Mouse (Mus musculus): ENCODE results near the gene Hck. TPM values are rescaled to one million over a fixed set of nuclear protein-coding genes. Genes with fewer than 3 reads are reported as not detected.

Gene Hck
- total RNA-seq, 1 experiment = 29.3 TPM

GRCm38 (mm10) chr2:153134237-153134636, 26.0 kb downstream of the Hck start:
- Histone ChIP-seq H3K27ac (ENCODE audit: insufficient read depth, low read depth, low read length, poor library complexity, severe bottlenecking) (no peak overlapping the region), H3K4me1 (ENCODE audit: control insufficient read depth in 2 of 2, insufficient read depth in 2 of 2, low read length in 2 of 2, poor library complexity in 1 of 2) (no peaks in the 10 kb centered on the region), H3K4me3 (ENCODE audit: insufficient read depth in 1 of 2, low read depth in 1 of 2, low read length in 2 of 2, poor library complexity in 1 of 2, severe bottlenecking in 1 of 2) (no peak overlapping the region), H3K9ac (ENCODE audit: insufficient read depth, low read depth, low read length, poor library complexity, severe bottlenecking) (no peak overlapping the region), H3K9me3 (ENCODE audit: control insufficient read depth, insufficient read depth, low read depth, low read length) (no peaks in the 10 kb centered on the region), H3K36me3 (ENCODE audit: control insufficient read depth, insufficient read depth, low read length, poor library complexity, severe bottlenecking) (peaks cover 12% of the 10 kb centered on the region; the same call in 1 of the 2 replicates)
- no peak for TF ChIP-seq CHD2 (IDR thresholded peaks at IDR 0.05; ENCODE audit: low read depth, low read length)
- no peak for TF ChIP-seq HCFC1 (IDR thresholded peaks at IDR 0.05; ENCODE audit: borderline replicate concordance, insufficient read depth, low read length)
- no peak for TF ChIP-seq ZC3H11A (IDR thresholded peaks at IDR 0.05; ENCODE audit: borderline replicate concordance, low read depth, low read length)
- TF ChIP-seq ZNF384 (IDR thresholded peaks at IDR 0.05; ENCODE audit: low read depth, low read length) = no peak
- no peak for TF ChIP-seq MAFK (IDR thresholded peaks at IDR 0.05; ENCODE audit: insufficient read depth, low read depth, low read length)
- no peak for DNase-seq (ENCODE audit: low read depth, low spot score)
- in situ Hi-C loops (cut with MboI; ENCODE audit: low sequenced_read_pairs in 2 of 2, unreplicated experiment in 2 of 2) = loop anchor here in 1 of 2 experiments (25.0 kb wide), 1 partner anchor 222 kb away; the partner anchor contains the start of gene Mylk2

GRCm38 (mm10) chr2:153136211-153136610, 27.9 kb downstream of the Hck start:
- Histone ChIP-seq H3K9ac (ENCODE audit: insufficient read depth, low read depth, low read length, poor library complexity, severe bottlenecking) (no peak overlapping the region), H3K27ac (ENCODE audit: insufficient read depth, low read depth, low read length, poor library complexity, severe bottlenecking) (no peak overlapping the region), H3K4me3 (ENCODE audit: insufficient read depth in 1 of 2, low read depth in 1 of 2, low read length in 2 of 2, poor library complexity in 1 of 2, severe bottlenecking in 1 of 2) (no peak overlapping the region), H3K36me3 (ENCODE audit: control insufficient read depth, insufficient read depth, low read length, poor library complexity, severe bottlenecking) (peaks cover 14% of the 10 kb centered on the region; the same call in 1 of the 2 replicates), H3K4me1 (ENCODE audit: control insufficient read depth in 2 of 2, insufficient read depth in 2 of 2, low read length in 2 of 2, poor library complexity in 1 of 2) (peaks cover 0 to 5% of the 10 kb centered on the region in 2 experiments; a peak in 1 of 4 replicates), H3K9me3 (ENCODE audit: control insufficient read depth, insufficient read depth, low read depth, low read length) (no peaks in the 10 kb centered on the region)
- in situ Hi-C loops (cut with MboI; ENCODE audit: low sequenced_read_pairs in 2 of 2, unreplicated experiment in 2 of 2) = loop anchor here in 1 of 2 experiments (25.0 kb wide), 1 partner anchor 224 kb away; the partner anchor contains the start of gene Mylk2
- DNase-seq (ENCODE audit: low read depth, low spot score) = no peak
- TF ChIP-seq CHD2 (IDR thresholded peaks at IDR 0.05; ENCODE audit: low read depth, low read length) (no peak), ZNF384 (IDR thresholded peaks at IDR 0.05; ENCODE audit: low read depth, low read length) (no peak), ZC3H11A (IDR thresholded peaks at IDR 0.05; ENCODE audit: borderline replicate concordance, low read depth, low read length) (no peak), HCFC1 (IDR thresholded peaks at IDR 0.05; ENCODE audit: borderline replicate concordance, insufficient read depth, low read length) (no peak), MAFK (IDR thresholded peaks at IDR 0.05; ENCODE audit: insufficient read depth, low read depth, low read length) (no peak)

- peaks cover 0 to 5% of the 10 kb centered on the region in 2 experiments; a peak in 1 of 4 replicates for H3K4me1 ChIP-seq (ENCODE audit: control insufficient read depth in 2 of 2, insufficient read depth in 2 of 2, low read length in 2 of 2, poor library complexity in 1 of 2)
- no peak for TF ChIP-seq ZC3H11A (IDR thresholded peaks at IDR 0.05; ENCODE audit: borderline replicate concordance, low read depth, low read length)
- TF ChIP-seq ZNF384 (IDR thresholded peaks at IDR 0.05; ENCODE audit: low read depth, low read length) = no peak; the same call in 1 of the 2 replicates
- TF ChIP-seq CHD2 (IDR thresholded peaks at IDR 0.05; ENCODE audit: low read depth, low read length) = no peak
- H3K36me3 ChIP-seq (ENCODE audit: control insufficient read depth, insufficient read depth, low read length, poor library complexity, severe bottlenecking) = peaks cover 6% of the 10 kb centered on the region; the same call in 1 of the 2 replicates
- no peak for DNase-seq (ENCODE audit: low read depth, low spot score)
- in situ Hi-C loops (cut with MboI; ENCODE audit: low sequenced_read_pairs in 2 of 2, unreplicated experiment in 2 of 2) = loop anchor here in 1 of 2 experiments (25.0 kb wide), 1 partner anchor 227 kb away; the partner anchor contains the start of gene Mylk2
- H3K9ac ChIP-seq (ENCODE audit: insufficient read depth, low read depth, low read length, poor library complexity, severe bottlenecking) = no peak overlapping the region
- H3K27ac ChIP-seq (ENCODE audit: insufficient read depth, low read depth, low read length, poor library complexity, severe bottlenecking) = no peak overlapping the region
- H3K9me3 ChIP-seq (ENCODE audit: control insufficient read depth, insufficient read depth, low read depth, low read length) = no peaks in the 10 kb centered on the region
- H3K4me3 ChIP-seq (ENCODE audit: insufficient read depth in 1 of 2, low read depth in 1 of 2, low read length in 2 of 2, poor library complexity in 1 of 2, severe bottlenecking in 1 of 2) = no peak overlapping the region
Measured at GRCm38 (mm10) chr2:153139158-153139557, 30.9 kb downstream of the Hck start.

GRCm38 (mm10) chr2:153139996-153140613, 31.8 kb downstream of the Hck start:
- Histone ChIP-seq H3K9ac (ENCODE audit: insufficient read depth, low read depth, low read length, poor library complexity, severe bottlenecking) (no peak overlapping the region), H3K4me3 (ENCODE audit: insufficient read depth in 1 of 2, low read depth in 1 of 2, low read length in 2 of 2, poor library complexity in 1 of 2, severe bottlenecking in 1 of 2) (no peak overlapping the region), H3K27ac (ENCODE audit: insufficient read depth, low read depth, low read length, poor library complexity, severe bottlenecking) (no peak overlapping the region), H3K36me3 (ENCODE audit: control insufficient read depth, insufficient read depth, low read length, poor library complexity, severe bottlenecking) (peaks cover 13% of the 10 kb centered on the region), H3K9me3 (ENCODE audit: control insufficient read depth, insufficient read depth, low read depth, low read length) (no peaks in the 10 kb centered on the region), H3K4me1 (ENCODE audit: control insufficient read depth in 2 of 2, insufficient read depth in 2 of 2, low read length in 2 of 2, poor library complexity in 1 of 2) (peaks cover 0 to 5% of the 10 kb centered on the region in 2 experiments; a peak in 1 of 4 replicates)
- in situ Hi-C loops (cut with MboI; ENCODE audit: low sequenced_read_pairs in 2 of 2, unreplicated experiment in 2 of 2) = loop anchor here (10.0 to 25.0 kb wide), 2 partner anchors 225 to 228 kb away; partner anchors contain the start of gene Mylk2 (in 2 of the 2)
- no peak for TF ChIP-seq MAFK (IDR thresholded peaks at IDR 0.05; ENCODE audit: insufficient read depth, low read depth, low read length)
- TF ChIP-seq ZNF384 (IDR thresholded peaks at IDR 0.05; ENCODE audit: low read depth, low read length) = no peak
- TF ChIP-seq HCFC1 (IDR thresholded peaks at IDR 0.05; ENCODE audit: borderline replicate concordance, insufficient read depth, low read length) = no peak
- no peak for TF ChIP-seq ZC3H11A (IDR thresholded peaks at IDR 0.05; ENCODE audit: borderline replicate concordance, low read depth, low read length)
- no peak for TF ChIP-seq CHD2 (IDR thresholded peaks at IDR 0.05; ENCODE audit: low read depth, low read length)
- peak; percentile 33 for DNase-seq (ENCODE audit: low read depth, low spot score)

Measured in ES-E14 (cell line).